Mouse (Mus musculus): ENCODE results near the gene Fhit.

Gene Fhit

DNA sequence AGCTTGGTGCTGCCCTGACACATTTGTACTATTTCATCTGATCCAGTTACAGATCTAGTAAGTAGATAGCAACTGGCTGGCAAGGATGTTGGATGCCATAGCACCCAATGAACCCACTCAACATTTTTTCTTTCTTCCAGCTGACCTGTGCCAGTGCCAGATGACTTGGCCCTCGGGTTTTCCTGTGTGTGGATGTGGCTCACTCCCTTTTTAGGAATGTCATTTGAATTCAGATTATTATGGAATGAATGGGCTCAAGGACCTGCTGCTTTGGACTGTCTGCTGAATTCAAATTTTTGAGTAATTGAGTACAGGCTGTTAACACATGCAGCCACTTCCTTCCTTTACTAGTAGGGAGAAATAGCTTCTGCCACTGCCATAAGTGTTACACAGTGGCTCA is 1489.1 kb downstream of the Fhit start:
- DNase-seq (ENCODE audit: low spot score), result no peak

DNA sequence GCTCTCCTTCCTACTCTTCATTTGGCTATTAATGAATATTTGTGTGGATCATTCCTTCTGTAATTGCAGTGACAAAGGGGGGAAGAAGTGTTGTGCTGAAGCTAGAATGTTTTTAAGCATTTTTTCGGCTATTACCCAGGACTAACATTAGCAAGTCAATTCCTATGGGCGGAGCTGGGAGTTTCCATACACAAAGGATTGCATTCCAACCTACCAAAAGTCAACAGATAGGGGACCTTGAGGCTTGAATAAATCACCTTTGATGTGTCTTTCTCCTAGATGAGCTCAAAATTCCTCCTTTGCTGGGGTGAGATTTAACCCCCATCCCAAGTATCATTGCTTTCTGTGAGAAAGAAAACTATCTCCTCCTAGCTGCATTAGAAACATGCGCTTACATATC is 1490.1 kb downstream of the Fhit start:
- no peak for DNase-seq (ENCODE audit: low spot score)

DNA sequence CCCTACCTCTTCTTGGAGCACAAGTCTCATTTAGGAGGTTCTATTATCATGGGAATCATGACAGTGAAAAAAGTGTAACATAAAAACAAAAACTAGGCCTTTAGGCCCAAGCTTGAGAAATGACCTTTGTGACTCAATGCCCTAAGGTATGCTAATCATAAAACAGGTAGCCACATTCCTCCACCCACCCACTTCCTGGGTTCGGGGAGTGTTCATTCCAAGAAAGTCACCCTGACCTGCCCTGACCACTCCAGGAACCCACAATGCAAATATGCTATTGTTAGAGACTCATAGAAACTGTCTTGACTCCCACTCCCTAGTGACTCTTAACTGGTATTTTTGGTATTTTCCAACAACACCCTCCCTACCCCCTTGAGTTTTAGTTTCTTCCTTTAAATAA is 1492.1 kb downstream of the Fhit start:
- DNase-seq (ENCODE audit: low spot score), result no peak

DNA sequence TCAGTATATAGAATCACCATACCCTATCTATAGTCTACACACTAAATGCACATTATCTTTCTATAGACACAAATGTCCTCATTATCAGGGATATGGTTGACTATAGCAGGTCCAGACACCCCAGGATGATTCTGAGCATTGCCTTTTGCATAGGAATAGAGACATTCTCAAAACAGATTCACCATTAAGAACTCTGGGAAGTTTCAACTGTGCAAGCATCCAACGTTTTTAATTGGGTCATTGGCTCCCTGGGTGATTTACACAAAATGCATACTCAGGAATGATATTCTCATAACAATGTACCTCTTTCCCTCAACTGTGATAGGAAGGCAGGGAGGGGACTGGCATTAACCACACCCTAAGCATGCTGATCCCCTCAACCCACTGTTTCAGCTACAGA is 1503.4 kb downstream of the Fhit start:
- DNase-seq (ENCODE audit: low spot score), result no peak

DNA sequence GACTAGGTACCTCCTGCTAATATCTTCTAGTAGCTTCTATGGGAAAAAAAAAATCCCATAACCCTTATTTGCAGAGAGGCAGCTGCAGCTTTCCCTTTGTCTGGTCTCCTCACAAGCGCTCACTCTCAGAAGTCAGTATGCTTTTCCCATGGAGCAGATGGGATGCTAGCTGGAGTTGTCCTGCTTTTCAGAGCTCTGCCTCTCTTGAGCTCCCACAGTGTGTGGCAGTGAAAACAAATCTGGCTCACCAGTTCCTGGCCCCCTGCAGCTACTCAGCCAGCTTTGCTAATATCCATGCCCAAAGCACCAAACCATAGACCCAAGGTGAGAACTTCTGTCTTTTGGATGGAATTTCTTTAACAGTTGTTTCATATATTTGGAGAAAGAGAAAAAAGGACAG is 1510.4 kb downstream of the Fhit start:
- DNase-seq (ENCODE audit: low spot score), result no peak

DNA sequence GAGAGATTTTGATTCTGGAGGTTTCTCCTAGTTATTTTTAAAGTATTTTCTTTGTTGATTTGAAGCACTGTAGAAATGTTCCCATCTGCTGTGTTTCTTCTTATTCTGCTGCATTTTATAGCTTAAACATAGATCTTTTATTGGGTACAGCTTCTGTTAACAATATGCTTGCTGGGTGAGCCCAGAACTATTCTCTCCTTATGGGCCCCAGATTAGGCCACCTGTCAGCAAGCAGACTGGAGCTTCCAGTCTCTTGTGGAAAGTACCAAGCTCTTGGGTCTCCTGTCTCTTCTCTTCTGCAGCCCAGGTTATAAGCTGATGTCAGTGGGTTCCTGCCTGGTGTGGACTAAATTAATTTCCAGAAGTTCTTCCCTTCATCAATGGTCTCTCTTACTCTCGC is 1513.4 kb downstream of the Fhit start:
- no peak for DNase-seq (ENCODE audit: low spot score)

DNA sequence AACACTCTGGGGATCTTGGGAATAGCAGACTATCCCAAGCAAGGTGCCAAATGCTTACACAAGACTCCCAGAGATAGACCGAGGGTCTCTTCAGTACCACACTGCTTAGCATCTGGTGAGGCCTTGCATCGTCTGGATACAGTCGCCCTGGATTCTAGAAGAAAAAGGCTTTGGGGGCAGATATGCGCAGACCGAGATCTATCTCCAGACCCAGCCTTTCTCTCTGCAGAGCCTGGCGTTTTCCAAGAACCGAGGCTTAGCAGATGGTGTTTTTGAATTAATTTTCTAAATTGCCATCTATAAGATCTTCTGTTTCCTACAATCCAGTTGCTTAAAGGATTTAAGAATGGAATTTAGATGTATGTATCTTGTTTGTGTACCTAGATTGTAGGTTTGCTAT is 1515.6 kb downstream of the Fhit start:
- no peak for DNase-seq (ENCODE audit: low spot score)

DNA sequence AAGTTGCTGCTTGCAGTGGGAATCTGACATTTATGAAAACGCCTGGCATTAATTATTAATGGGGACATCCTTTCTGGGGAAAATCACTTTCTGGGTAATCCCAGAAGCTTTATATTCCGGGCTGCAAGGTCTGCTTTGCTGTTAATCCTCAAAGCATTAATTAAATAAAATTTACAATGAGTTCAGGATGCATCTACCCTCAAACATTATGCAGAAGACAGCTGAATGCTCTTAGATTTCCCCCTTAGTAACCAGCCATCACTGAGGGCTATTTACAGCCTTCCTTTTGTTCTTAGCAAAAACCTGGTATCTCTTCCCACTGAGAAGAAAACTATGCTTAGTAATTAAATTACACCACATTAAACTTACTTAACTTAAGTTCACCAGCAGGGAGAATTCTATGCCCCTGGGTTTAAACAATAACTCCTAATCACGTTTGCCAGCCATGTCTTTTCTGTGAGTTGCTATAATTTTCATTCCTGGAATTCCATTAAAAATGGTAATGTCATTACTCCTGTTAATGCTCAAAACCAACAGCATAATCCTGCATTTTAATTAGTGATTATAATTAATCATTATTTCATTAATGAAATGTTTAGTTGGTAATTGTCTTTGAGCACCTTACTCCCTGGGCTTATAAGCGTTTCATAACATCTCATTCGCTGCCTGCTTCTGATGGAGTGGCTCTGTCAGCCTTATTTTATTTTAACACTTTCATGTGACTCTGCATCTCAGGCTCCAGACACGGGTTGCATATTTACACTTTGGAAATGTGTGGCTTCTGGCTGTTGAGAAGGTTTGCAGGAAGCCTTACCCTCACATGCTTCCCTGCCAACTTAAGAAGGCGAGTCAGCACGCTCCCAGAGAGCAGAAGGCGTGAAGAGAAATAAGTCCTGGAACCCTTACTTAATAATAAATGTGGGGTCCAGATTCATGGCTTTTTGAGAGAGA is 1517.3 kb downstream of the Fhit start:
- no peak for DNase-seq (ENCODE audit: low spot score)

DNA sequence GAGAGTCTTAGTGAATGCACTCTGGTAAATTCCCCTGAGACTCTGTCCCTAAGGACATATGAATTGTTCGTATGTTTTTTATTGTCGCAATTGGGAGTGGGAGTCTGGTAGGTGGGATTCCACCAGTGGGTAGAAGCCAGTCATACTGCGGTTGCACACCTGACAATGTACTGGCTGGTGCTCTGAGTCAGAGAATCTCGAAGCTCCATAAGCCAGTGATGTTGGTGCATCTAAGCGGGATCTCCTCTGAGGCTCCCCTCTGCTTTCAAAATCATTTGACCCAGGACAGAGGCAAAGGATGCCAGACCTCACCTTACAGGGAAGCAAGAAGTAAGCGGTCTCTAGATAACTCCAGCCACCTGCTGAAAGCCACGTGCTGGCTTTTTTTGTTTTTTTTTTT is 1518.1 kb downstream of the Fhit start:
- no peak for DNase-seq (ENCODE audit: low spot score)

DNA sequence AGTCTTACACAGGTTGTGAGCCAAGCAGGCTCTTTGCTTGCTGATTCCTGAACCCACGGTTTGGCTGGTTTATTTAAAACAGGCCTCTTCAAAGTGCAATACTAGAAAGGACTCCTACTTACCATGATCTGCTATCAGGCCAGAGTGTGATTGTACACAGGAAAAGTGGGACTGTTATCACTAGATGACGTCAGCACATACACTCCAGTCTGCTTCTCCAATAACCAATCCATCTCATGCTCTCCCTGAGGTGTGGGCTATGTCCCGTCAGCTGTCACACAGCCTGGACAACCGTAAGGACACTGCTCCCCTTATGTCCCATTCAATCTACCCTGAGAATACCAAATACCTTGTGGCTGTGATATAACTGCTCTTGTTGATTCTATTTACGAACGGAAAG is 1519.2 kb downstream of the Fhit start:
- no peak for DNase-seq (ENCODE audit: low spot score)

DNA sequence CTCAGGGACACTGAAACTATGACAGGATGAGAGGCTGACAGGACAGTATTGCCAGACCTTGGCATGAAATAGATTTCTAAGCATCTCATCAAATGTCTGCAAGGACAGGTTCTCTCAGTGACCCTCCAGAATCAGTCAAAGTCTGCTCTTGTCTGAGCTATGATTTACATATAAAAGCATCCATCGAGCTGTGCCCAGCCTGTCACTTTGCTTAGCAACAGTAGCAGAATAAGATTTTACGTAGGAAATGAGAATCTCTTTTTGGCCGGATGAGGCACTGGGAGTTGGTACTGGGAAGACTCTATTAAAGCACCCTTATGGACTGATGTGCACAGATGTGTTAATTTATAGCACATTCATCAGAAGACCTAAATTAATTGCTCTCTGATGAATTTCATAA is 1519.8 kb downstream of the Fhit start:
- no peak for DNase-seq (ENCODE audit: low spot score)

DNA sequence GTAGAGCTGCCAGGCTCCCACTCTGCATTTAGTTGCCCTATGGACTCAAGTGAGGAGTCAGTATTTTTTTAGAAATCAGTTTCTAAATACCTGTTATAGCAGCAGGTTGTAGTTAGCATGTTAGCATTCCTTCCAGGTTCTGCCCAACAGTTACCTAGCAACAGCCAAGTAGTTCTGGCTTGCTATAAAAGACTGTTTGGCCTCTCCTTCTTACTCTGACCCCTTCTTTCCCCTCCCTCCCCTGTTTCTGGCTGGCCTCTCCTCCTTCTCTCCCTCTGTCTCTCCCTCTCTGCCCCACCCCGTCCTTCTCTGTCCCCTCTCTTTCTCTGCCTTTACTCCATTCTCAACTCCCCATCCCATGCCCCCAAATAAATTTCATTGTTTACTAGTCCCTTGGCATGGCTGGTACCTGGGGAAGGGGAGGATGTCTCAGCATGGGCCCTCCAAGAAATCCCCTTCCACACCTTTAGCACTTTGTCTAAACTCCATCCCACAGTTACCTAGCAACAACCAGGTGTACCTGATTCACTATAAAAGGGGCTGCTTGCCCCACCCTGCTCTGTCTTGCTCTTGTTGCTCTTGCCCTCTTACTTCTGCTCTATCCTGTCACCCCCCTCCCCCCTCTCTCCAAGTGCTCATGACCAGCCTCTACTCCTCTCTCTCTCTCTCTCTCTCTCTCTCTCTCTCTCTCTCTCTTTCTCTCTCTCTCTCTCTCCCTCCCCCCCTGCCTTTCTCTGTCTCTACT is 1527.4 kb downstream of the Fhit start:
- DNase-seq (ENCODE audit: low spot score), result no peak

DNA sequence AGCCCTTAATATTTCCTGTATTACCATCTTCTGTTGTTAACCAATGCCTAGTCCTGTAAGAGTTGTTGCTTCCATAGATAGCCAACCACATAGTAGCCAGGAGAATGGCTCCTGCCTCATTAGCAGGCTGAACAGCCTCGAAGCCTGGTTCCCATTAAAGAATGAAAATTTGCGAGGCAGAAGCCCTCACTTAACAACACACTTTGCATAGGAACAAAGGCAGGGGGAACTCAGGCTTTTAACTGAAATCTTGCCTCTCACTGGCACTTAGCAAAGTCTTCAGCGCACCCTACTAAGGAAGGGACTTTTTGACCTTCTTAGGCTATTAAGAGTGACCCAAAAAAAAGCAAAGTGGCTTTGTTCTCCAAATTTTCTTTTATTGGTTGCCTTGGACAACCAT is 1529.3 kb downstream of the Fhit start:
- DNase-seq (ENCODE audit: low spot score), result peak; percentile 42

DNA sequence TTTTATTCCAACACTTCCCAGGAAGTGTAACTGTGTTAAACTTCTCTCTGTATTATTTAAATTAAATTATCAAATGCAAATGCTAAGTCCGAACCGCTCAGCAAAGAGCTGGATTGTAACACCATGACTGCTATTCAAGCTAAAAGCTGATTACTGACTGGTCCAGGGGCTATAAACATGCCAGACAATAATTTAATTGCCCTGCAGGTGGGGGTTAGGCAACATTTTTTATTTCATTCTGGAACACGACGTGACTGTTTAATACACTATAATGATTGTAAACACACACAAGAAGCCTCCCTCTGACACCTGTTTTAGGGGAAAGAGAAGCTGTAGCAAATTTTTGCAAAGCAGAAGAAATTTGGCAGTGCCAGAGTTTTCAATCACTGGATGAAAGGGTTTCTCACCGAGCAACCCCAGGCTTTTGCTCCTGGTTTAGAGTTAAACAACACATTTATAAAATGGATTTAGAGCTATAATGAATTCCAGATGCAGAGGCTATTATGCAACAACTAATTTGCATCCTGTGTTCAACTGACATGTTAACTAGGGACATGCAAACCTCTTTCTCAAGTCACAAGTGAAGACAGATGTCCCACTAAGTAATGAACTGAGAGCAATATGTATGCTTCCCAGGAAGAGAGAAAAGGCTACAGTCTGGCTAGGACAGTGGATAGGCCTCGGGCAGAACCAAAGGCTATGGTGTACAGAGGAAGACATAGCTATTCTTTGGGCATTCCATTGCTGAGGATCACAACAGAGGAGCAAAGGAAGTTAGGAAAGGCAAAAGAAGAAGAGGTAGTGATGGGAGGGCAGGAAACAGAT is 1538.4 kb downstream of the Fhit start:
- peak; percentile 53 for DNase-seq (ENCODE audit: low spot score)

DNA sequence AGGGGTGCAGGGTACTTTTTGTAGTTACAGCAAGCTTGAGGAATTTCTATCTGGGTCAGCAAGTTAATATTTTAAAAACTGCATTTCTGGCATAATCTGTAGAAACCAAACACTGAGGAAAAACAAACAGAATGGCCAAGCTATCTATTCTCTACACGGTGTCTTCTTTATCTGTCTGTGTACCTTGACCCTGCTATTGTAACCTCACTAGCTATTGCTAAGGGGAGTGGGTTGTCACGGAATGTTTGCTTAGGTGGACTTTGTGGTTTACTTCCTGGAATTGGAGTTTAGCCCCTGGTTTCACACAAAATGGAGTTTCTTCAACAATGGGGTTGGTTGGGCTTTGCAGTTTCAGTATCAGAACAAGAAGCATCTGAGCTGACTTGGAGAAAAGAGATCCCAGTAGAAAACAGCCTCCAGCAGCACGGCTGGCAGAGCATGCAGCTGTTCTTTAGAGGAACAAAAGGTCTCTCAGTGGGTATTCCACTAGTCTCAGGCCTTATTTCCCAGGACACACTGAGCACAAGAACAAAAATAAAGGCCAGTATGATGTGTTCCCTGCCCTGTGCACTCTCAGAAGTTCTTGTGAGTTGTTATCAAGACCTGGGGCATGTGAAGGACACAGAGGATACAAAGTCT is 1540.8 kb downstream of the Fhit start:
- DNase-seq (ENCODE audit: low spot score), result peak; percentile 54

DNA sequence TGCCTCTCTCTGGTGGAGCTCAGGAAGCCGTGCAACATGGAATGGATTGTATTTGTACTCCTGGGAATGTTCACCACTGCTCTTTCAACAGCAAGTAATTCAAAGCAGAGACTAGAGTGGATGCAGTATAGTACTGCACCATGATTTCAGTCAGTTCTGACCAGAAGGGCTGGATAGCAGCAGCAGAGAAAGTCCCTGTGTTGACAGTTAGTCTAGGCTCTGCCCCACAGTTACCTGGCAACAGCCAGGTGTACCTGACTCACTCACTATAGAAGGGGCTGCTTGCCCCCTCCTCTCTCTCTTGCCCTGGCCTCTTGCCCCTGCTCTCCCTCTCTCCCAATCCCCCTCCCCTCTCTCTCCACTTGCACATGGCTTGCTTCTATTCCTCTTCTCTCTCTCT is 1542.0 kb downstream of the Fhit start:
- no peak for DNase-seq (ENCODE audit: low spot score)

DNA sequence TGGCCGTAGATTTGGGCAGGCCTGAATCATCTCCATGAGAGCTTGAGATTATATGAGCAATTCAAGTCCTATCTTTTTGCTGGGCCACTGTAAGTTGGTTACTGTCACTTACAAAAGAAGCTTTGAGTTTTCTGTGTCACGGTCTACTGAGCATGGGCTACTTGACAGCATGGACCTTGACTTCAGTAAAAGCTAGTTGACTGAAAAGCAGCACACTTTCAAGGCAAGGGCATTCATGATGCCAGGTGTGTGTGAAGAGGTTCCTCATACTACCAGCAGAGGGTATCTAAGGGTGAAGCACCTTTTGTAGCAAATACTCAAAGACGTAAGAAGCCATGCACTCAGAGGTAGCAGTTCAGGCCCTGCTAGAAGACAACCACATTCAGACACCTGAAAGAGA is 1548.7 kb downstream of the Fhit start:
- DNase-seq (ENCODE audit: low spot score), result no peak

DNA sequence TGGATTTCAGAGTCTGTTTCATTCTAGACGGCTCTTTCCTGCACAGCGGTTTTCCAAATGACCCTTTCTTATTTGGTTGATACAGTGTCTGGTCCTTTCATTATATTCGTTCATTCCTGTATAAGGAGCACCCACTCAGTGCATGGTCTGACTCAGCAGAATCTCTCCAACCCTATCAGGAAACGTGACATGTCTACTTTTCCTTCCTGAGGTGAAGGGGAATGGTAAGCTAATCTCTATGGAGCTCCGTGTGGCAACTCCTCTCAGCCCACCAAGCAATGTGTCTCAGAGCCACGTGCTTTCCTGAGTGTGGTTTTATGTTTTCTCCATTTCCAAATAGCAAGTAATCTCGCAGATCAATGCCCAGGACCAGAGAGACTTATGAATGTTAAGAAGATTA is 1552.7 kb downstream of the Fhit start:
- no peak for DNase-seq (ENCODE audit: low spot score)

DNA sequence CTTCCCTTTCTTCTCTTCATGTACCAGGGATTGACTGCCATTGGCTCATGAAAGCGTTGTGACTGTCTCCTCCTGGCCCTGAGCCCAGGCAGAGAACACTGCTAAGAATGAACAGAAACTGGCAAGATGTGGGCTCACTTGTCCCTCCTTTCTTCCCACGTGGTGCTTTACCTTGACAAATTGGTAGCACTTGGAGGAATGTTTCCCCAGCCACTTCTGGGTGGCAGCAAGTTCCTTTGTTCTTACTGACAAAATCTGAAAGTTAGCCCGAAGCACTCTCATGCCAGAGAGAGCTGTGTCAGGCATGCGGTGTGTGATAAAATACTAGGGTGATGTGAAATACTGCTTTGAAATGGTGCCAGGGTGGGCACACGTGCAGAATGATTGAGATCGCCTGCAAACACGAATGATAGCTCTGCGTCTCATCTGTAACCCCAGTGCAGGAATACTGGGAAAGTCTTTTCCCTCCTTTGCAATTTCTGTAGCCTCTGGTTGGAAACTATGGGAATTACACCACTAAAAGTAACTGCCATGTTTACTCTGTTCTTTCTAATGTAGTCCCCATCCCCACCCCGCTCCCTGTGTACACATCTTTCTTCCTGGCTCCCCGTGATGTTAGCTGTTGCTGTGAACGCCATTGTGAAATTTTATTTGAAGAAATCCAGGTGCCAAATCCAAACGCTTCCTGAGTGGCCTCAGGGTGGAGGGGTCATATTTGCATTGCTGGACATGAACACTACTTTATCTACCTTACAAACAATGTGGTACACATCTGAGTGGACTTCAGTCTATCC is 1555.1 kb downstream of the Fhit start:
- DNase-seq (ENCODE audit: low spot score), result no peak

DNA sequence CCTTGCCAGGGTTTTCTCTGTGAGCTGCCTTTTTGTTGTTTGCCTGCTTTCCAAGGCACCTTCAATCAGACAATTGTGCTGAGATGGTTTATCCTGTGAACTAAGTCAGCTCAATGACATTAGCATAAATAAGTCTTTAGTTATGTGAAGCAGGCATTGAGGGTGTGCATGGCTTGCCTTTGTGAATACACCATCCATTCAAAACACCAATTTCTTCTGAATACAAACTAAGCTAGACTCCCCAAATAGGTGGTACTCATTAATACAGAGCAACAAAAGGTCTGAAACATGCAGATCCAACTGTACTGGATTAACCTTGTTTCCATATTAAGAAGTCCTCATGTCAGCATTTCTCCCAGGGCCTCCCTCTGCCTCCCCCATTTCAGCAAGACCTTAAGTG is 1561.6 kb downstream of the Fhit start:
- DNase-seq (ENCODE audit: low spot score), result no peak

DNA sequence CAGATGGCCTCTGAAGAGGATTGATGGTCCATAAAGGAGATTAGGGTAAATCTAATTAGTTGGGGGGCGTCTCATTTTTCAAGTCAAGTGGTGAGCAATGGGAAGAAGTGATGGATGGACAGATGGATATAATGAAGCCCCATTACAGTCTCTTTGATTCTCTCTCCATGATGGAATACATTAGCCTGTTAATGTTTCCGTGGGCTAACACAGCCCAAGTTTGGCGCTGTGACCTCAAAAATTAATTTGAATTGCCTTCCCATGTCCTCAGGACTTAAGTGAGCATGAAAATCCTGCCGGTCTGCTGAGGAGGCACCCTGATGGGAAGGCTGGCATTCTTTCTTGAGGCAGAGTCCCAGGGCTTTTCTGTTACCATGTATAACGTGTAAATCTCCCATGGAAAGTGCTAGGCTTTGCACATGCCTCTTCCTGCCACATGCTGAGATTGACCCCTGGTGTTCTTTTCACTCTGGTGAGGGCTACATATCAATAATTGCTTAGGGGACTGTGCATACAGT is 1564.3 kb downstream of the Fhit start:
- DNase-seq (ENCODE audit: low spot score), result peak; percentile 67

Measured in embryo, embryonic 10.5 days (tissue).